Mouse (Mus musculus) megakaryocyte, embryonic 14.5 days (primary cell): ENCODE data around the gene Oaf.

Source experiments
- FLI1 ChIP-seq: IDR thresholded peaks from 2 replicates; pipeline ENCODE4 v1.6.1; 2012; ENCODE audit warnings: low read length, inconsistent platforms, mixed read lengths
- GATA1 ChIP-seq: IDR thresholded peaks from 3 replicates; pipeline ENCODE4 v1.6.1; 2012; ENCODE audit warnings: mixed read lengths, low read length, inconsistent platforms, borderline replicate concordance

- TF ChIP-seq GATA1 (no peak), FLI1 (no peak)
Measured at GRCm38 (mm10) chr9:43242432-43242831, 2.7 kb upstream of the Oaf start.
